Mouse (Mus musculus): ENCODE data around the gene Iqsec1.

DNA sequence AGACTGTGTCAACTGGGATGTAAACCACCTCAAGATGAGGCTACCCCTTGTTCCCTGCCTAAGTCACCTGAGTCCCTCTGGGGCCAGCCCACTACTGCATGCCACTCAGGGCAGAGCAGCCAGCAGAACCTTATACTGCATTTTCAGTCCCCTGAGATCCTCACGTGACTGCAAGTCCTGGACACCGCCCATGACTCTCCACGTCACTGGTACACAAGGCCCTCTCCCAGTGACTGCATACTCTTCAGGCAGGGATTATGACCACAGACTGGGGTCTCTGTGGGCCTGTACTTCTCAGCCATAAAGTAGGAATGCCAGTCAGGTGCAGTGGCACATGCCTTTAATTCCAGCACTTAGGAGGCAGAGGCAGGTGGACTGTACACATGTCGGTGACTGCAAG lies 281.3 kb downstream of the Iqsec1 start:
- TF ChIP-seq EP300 (IDR thresholded peaks at IDR 0.05; ENCODE audit: insufficient read depth, low read depth, low read length) = no peak
- TF ChIP-seq CTCF (IDR thresholded peaks at IDR 0.05; ENCODE audit: low read depth, low read length) = no peak
